Mouse (Mus musculus): ENCODE data around the gene Adamtsl4. TPM values are rescaled to one million over a fixed set of nuclear protein-coding genes. Genes with fewer than 3 reads are reported as not detected.

Adamtsl4 gene
- polyA plus RNA-seq, 1 experiment, result not detected

GRCm38 (mm10) chr3:95668026-95668425 is 19.7 kb downstream of the Adamtsl4 start:
- 5% methylated on average over 7 of the region's 7 CpGs for WGBS
- Histone ChIP-seq H3K4me3 (ENCODE audit: insufficient read depth, low read depth, low read length) (no peak overlapping the region), H3K27ac (ENCODE audit: insufficient read depth, low read depth, low read length) (peak overlapping the region; percentile 57), H3K4me1 (ENCODE audit: control insufficient read depth, insufficient read depth, low read length) (peaks cover 27% of the 10 kb centered on the region)
- TF ChIP-seq CTCF (IDR thresholded peaks at IDR 0.05; ENCODE audit: insufficient read depth, low read depth, low read length) (no peak), POLR2A (IDR thresholded peaks at IDR 0.05; ENCODE audit: insufficient read depth, low read depth, low read length) (no peak)

- Histone ChIP-seq H3K4me1 (ENCODE audit: control insufficient read depth, insufficient read depth, low read length) (peaks cover 25% of the 10 kb centered on the region), H3K4me3 (ENCODE audit: insufficient read depth, low read depth, low read length) (no peak overlapping the region), H3K27ac (ENCODE audit: insufficient read depth, low read depth, low read length) (peak overlapping the region; percentile 57; the same call in 1 of the 2 replicates)
- WGBS, result 37% methylated on average over 4 of the region's 4 CpGs
- TF ChIP-seq CTCF (IDR thresholded peaks at IDR 0.05; ENCODE audit: insufficient read depth, low read depth, low read length) (no peak), POLR2A (IDR thresholded peaks at IDR 0.05; ENCODE audit: insufficient read depth, low read depth, low read length) (no peak)
These were observed 20.2 kb downstream of the Adamtsl4 start for GRCm38 (mm10) chr3:95667521-95667920.

GRCm38 (mm10) chr3:95666124-95666844 is 21.4 kb downstream of the Adamtsl4 start:
- WGBS, result 64% methylated on average over 6 of the region's 6 CpGs
- peaks cover 23% of the 10 kb centered on the region for H3K4me1 ChIP-seq (ENCODE audit: control insufficient read depth, insufficient read depth, low read length)
- H3K4me3 ChIP-seq (ENCODE audit: insufficient read depth, low read depth, low read length), result no peak overlapping the region
- TF ChIP-seq CTCF (IDR thresholded peaks at IDR 0.05; ENCODE audit: insufficient read depth, low read depth, low read length), result no peak
- no peak for TF ChIP-seq POLR2A (IDR thresholded peaks at IDR 0.05; ENCODE audit: insufficient read depth, low read depth, low read length)
- H3K27ac ChIP-seq (ENCODE audit: insufficient read depth, low read depth, low read length), result no peak overlapping the region

- peaks cover 23% of the 10 kb centered on the region for H3K4me1 ChIP-seq (ENCODE audit: control insufficient read depth, insufficient read depth, low read length)
- H3K27ac ChIP-seq (ENCODE audit: insufficient read depth, low read depth, low read length), result no peak overlapping the region
- 90% methylated on average over 4 of the region's 4 CpGs for WGBS
- no peak for TF ChIP-seq POLR2A (IDR thresholded peaks at IDR 0.05; ENCODE audit: insufficient read depth, low read depth, low read length)
- no peak for TF ChIP-seq CTCF (IDR thresholded peaks at IDR 0.05; ENCODE audit: insufficient read depth, low read depth, low read length)
- H3K4me3 ChIP-seq (ENCODE audit: insufficient read depth, low read depth, low read length), result no peak overlapping the region
These were observed 22.8 kb downstream of the Adamtsl4 start for GRCm38 (mm10) chr3:95664940-95665352.

- H3K27ac ChIP-seq (ENCODE audit: insufficient read depth, low read depth, low read length), result peak overlapping the region; percentile 48; the same call in 1 of the 2 replicates
- TF ChIP-seq CTCF (IDR thresholded peaks at IDR 0.05; ENCODE audit: insufficient read depth, low read depth, low read length) (no peak), POLR2A (IDR thresholded peaks at IDR 0.05; ENCODE audit: insufficient read depth, low read depth, low read length) (no peak)
- H3K4me1 ChIP-seq (ENCODE audit: control insufficient read depth, insufficient read depth, low read length), result peaks cover 18% of the 10 kb centered on the region
- WGBS, result 72% methylated on average over 3 of the region's 3 CpGs
- H3K4me3 ChIP-seq (ENCODE audit: insufficient read depth, low read depth, low read length), result no peak overlapping the region
These were observed 23.6 kb downstream of the Adamtsl4 start for GRCm38 (mm10) chr3:95663969-95664608.

GRCm38 (mm10) chr3:95663486-95663885 is 24.2 kb downstream of the Adamtsl4 start:
- WGBS, result 71% methylated on average over 2 of the region's 2 CpGs
- H3K4me1 ChIP-seq (ENCODE audit: control insufficient read depth, insufficient read depth, low read length), result peaks cover 16% of the 10 kb centered on the region
- TF ChIP-seq POLR2A (IDR thresholded peaks at IDR 0.05; ENCODE audit: insufficient read depth, low read depth, low read length) (no peak), CTCF (IDR thresholded peaks at IDR 0.05; ENCODE audit: insufficient read depth, low read depth, low read length) (no peak)

GRCm38 (mm10) chr3:95662724-95663449 is 24.8 kb downstream of the Adamtsl4 start:
- H3K27ac ChIP-seq (ENCODE audit: insufficient read depth, low read depth, low read length), result no peak overlapping the region
- H3K4me1 ChIP-seq (ENCODE audit: control insufficient read depth, insufficient read depth, low read length), result peaks cover 10% of the 10 kb centered on the region
- no peak overlapping the region for H3K4me3 ChIP-seq (ENCODE audit: insufficient read depth, low read depth, low read length)
- TF ChIP-seq POLR2A (IDR thresholded peaks at IDR 0.05; ENCODE audit: insufficient read depth, low read depth, low read length) (no peak), CTCF (IDR thresholded peaks at IDR 0.05; ENCODE audit: insufficient read depth, low read depth, low read length) (no peak)
- 67% methylated on average over 7 of the region's 7 CpGs for WGBS

More at GRCm38 (mm10) chr3:95663486-95663885, 24.2 kb downstream of the Adamtsl4 start:
- Histone ChIP-seq H3K4me3 (ENCODE audit: insufficient read depth, low read depth, low read length) (no peak overlapping the region), H3K27ac (ENCODE audit: insufficient read depth, low read depth, low read length) (no peak overlapping the region)

GRCm38 (mm10) chr3:95661945-95662715 is 25.6 kb downstream of the Adamtsl4 start:
- Histone ChIP-seq H3K27ac (ENCODE audit: insufficient read depth, low read depth, low read length) (no peak overlapping the region), H3K4me1 (ENCODE audit: control insufficient read depth, insufficient read depth, low read length) (peaks cover 8% of the 10 kb centered on the region), H3K4me3 (ENCODE audit: insufficient read depth, low read depth, low read length) (no peak overlapping the region)
- no peak for TF ChIP-seq POLR2A (IDR thresholded peaks at IDR 0.05; ENCODE audit: insufficient read depth, low read depth, low read length)
- no peak for TF ChIP-seq CTCF (IDR thresholded peaks at IDR 0.05; ENCODE audit: insufficient read depth, low read depth, low read length)
- 38% methylated on average over 7 of the region's 7 CpGs for WGBS

Data from olfactory bulb, adult 2 months (tissue).